Mouse (Mus musculus) heart, postnatal 0 days (tissue): Measurements from ENCODE around the gene Mettl6.

Source experiments
- CTCF ChIP-seq: IDR thresholded peaks from 2 replicates; pipeline ENCODE4 v1.5.1; 2016; ENCODE audit warnings: antibody characterized with exemption, control low read depth, low read depth
- EP300 ChIP-seq: IDR thresholded peaks from 2 replicates; pipeline ENCODE4 v1.6.1; 2016; ENCODE audit warnings: antibody characterized with exemption, low read depth

- TF ChIP-seq CTCF (no peak), EP300 (no peak)
Observed at GRCm38 (mm10) chr14:31433126-31433525, 61.7 kb downstream of the Mettl6 start.
